In genomic region chr1:91317656-91318055, GRCm38 (mm10) we compare ENCODE assay signal across 18 mouse cellular contexts. TPM values are rescaled to one million over a fixed set of nuclear protein-coding genes. Genes with fewer than 3 reads are reported as not detected.
DNase-seq lines count a peak whose midpoint lies in the region; ATAC-seq and TF ChIP-seq lines count a peak whose summit lies in the region.
"Had no signal": no experiment of that assay in that cellular context is flagged by ENCODE, and none has a peak within 500 bp of the region (broad histone marks: within the 10 kb centered on the region; RNA-seq: fewer than 3 reads in every experiment).

No protein-coding gene starts in this region.

- no peak overlapping the region for H3K4me2 ChIP-seq in heart, embryonic 15.5 days
- H3K4me2 ChIP-seq in kidney, embryonic 15.5 days, result no peak overlapping the region
- H3K4me2 ChIP-seq in liver, postnatal 0 days (ENCODE audit: low read depth, low read length), result no peak overlapping the region
- H3K4me2 ChIP-seq: embryonic facial prominence, embryonic 13.5 days; forebrain, embryonic 13.5 days; hindbrain, embryonic 15.5 days had no signal

- H3K27me3 ChIP-seq in heart, embryonic 15.5 days, result no peaks in the 10 kb centered on the region
- peaks cover under 1% of the 10 kb centered on the region; the same call in 1 of the 2 replicates for H3K27me3 ChIP-seq in heart, embryonic 10.5 days (ENCODE audit: insufficient read depth, poor library complexity, severe bottlenecking)
- H3K27me3 ChIP-seq in kidney, adult 2 months (replicated peaks; ENCODE audit: control insufficient read depth, insufficient read depth, low read length), result no peaks in the 10 kb centered on the region
- no peaks in the 10 kb centered on the region for H3K27me3 ChIP-seq in kidney, embryonic 15.5 days
- no peaks in the 10 kb centered on the region for H3K27me3 ChIP-seq in liver, postnatal 0 days (ENCODE audit: insufficient read depth, low read length)
- H3K27me3 ChIP-seq: embryonic facial prominence, embryonic 13.5 days; forebrain, embryonic 13.5 days; hindbrain, embryonic 15.5 days had no signal

- TF ChIP-seq CTCF in kidney, adult 2 months (conservative IDR thresholded peaks at IDR 0.05; ENCODE audit: insufficient read depth, insufficient read length, low read depth, low read length), result no peak
- TF ChIP-seq CTCF in liver, postnatal 0 days (IDR thresholded peaks at IDR 0.05; ENCODE audit: low read depth), result no peak

- no peaks in the 10 kb centered on the region for H3K9me3 ChIP-seq in heart, embryonic 15.5 days (replicated peaks)
- no peaks in the 10 kb centered on the region for H3K9me3 ChIP-seq in heart, embryonic 10.5 days
- no peaks in the 10 kb centered on the region for H3K9me3 ChIP-seq in kidney, embryonic 15.5 days (replicated peaks)
- no peaks in the 10 kb centered on the region for H3K9me3 ChIP-seq in liver, postnatal 0 days (ENCODE audit: low read length)
- H3K9me3 ChIP-seq: embryonic facial prominence, embryonic 13.5 days; forebrain, embryonic 13.5 days; hindbrain, embryonic 15.5 days had no signal

- TF ChIP-seq POLR2A in kidney, adult 2 months (IDR thresholded peaks at IDR 0.05; ENCODE audit: low read depth, low read length), result no peak

- TF ChIP-seq EP300 in liver, postnatal 0 days (IDR thresholded peaks at IDR 0.05; ENCODE audit: low read depth), result no peak

- 0 out of 2 replicates have a peak overlapping the region, but pooled peaks have one; percentile 26 for H3K27ac ChIP-seq in heart, embryonic 15.5 days
- no peak overlapping the region for H3K27ac ChIP-seq in heart, embryonic 10.5 days
- H3K27ac ChIP-seq in kidney, adult 2 months (ENCODE audit: insufficient read depth, low read depth, low read length), result peak overlapping the region; percentile 51; the same call in 1 of the 2 replicates
- H3K27ac ChIP-seq in kidney, embryonic 15.5 days, result no peak overlapping the region
- H3K27ac ChIP-seq in liver, postnatal 0 days (ENCODE audit: low read depth), result no peak overlapping the region
- H3K27ac ChIP-seq: embryonic facial prominence, embryonic 13.5 days; forebrain, embryonic 13.5 days; heart, adult 2 months; hindbrain, embryonic 15.5 days had no signal

- no peak for ATAC-seq in heart, embryonic 15.5 days (replicated peaks; ENCODE audit: insufficient number of reproducible peaks, insufficient read depth, low FRiP score, low read depth)
- ATAC-seq in kidney, embryonic 15.5 days (replicated peaks; ENCODE audit: low FRiP score), result no peak
- 0 out of 2 replicates have a peak, but pooled peaks have one; percentile 35 for ATAC-seq in liver, postnatal 0 days
- ATAC-seq: forebrain, embryonic 13.5 days; forebrain, postnatal 0 days had no signal

- WGBS in heart, embryonic 15.5 days, result 69% methylated on average over 6 of the region's 6 CpGs
- WGBS in heart, embryonic 10.5 days, result 77% methylated on average over 6 of the region's 6 CpGs
- 35% methylated on average over 6 of the region's 6 CpGs for WGBS in kidney, adult 2 months
- WGBS in kidney, embryonic 15.5 days, result 80% methylated on average over 6 of the region's 6 CpGs
- 82% methylated on average over 6 of the region's 6 CpGs for WGBS in liver, postnatal 0 days (ENCODE audit: insufficient replicate concordance)

- no peak overlapping the region for H3K9ac ChIP-seq in heart, embryonic 15.5 days
- H3K9ac ChIP-seq in kidney, embryonic 15.5 days, result no peak overlapping the region
- no peak overlapping the region for H3K9ac ChIP-seq in liver, postnatal 0 days (replicated peaks)
- H3K9ac ChIP-seq: embryonic facial prominence, embryonic 13.5 days; forebrain, embryonic 13.5 days; forebrain, postnatal 0 days; hindbrain, embryonic 15.5 days had no signal

- H3K36me3 ChIP-seq in heart, embryonic 15.5 days, result no peaks in the 10 kb centered on the region
- H3K36me3 ChIP-seq in heart, embryonic 10.5 days, result peaks cover 4% of the 10 kb centered on the region; the same call in 1 of the 2 replicates
- H3K36me3 ChIP-seq in kidney, adult 2 months (ENCODE audit: control insufficient read depth, insufficient read depth, low read length), result peaks cover 1% of the 10 kb centered on the region; the same call in 1 of the 2 replicates
- no peaks in the 10 kb centered on the region for H3K36me3 ChIP-seq in kidney, embryonic 15.5 days
- peaks cover 21% of the 10 kb centered on the region for H3K36me3 ChIP-seq in liver, postnatal 0 days (replicated peaks; ENCODE audit: insufficient read depth, low read length)
- H3K36me3 ChIP-seq: embryonic facial prominence, embryonic 13.5 days had no signal

- no peak for DNase-seq in heart, embryonic 10.5 days (ENCODE audit: low spot score)
- peak; percentile 88 for DNase-seq in kidney, adult 2 months
- no peak for DNase-seq in liver, postnatal 0 days
- no peak for DNase-seq in liver
- no peak for DNase-seq in cerebellum, adult 9-11 months
- DNase-seq: adrenal gland, postnatal 10 days; cerebellum, adult 11-12 months; cerebellum, adult 9-10 months; cerebellum, postnatal 36 days; forebrain, postnatal 0 days; gastrocnemius, postnatal 14 days; heart, adult 2 months had no signal

- H3K4me3 ChIP-seq in heart, embryonic 15.5 days, result no peak overlapping the region
- no peak overlapping the region for H3K4me3 ChIP-seq in heart, embryonic 10.5 days
- H3K4me3 ChIP-seq in kidney, adult 2 months (ENCODE audit: insufficient read depth, low read depth, low read length), result no peak overlapping the region
- H3K4me3 ChIP-seq in kidney, embryonic 15.5 days (replicated peaks), result no peak overlapping the region
- no peak overlapping the region for H3K4me3 ChIP-seq in liver, postnatal 0 days (ENCODE audit: low read depth, low read length)
- H3K4me3 ChIP-seq: embryonic facial prominence, embryonic 13.5 days; forebrain, embryonic 13.5 days; heart, adult 2 months; hindbrain, embryonic 15.5 days had no signal

- H3K4me1 ChIP-seq in heart, embryonic 15.5 days (replicated peaks), result peaks cover 36% of the 10 kb centered on the region
- peaks cover 48% of the 10 kb centered on the region for H3K4me1 ChIP-seq in heart, embryonic 10.5 days
- H3K4me1 ChIP-seq in kidney, adult 2 months (ENCODE audit: control insufficient read depth, insufficient read depth, low read length), result peaks cover 3% of the 10 kb centered on the region; the same call in 1 of the 2 replicates
- H3K4me1 ChIP-seq in kidney, embryonic 15.5 days, result peaks cover 9% of the 10 kb centered on the region
- H3K4me1 ChIP-seq in liver, postnatal 0 days (ENCODE audit: insufficient read depth), result no peaks in the 10 kb centered on the region; the same call in 1 of the 2 replicates
- H3K4me1 ChIP-seq: hindbrain, embryonic 15.5 days had no signal

RNA-seq across cellular contexts. Expression of gene Espnl, which starts 4.2 kb away (rescaled TPM):
- polyA plus RNA-seq in heart, embryonic 15.5 days (2015; fragmentation: Nextera tagmentation; extraction: Ambion mirVana), result 0.03 and 0.08 TPM in 2 replicates
- 0.07 and 0.16 TPM in 2 replicates for polyA plus RNA-seq in heart, embryonic 10.5 days (2016; fragmentation: Nextera tagmentation; extraction: Ambion mirVana)
- 0.05 and 0.15 TPM in 2 replicates for polyA plus RNA-seq in kidney, adult 2 months (2012; rRNA removed)
- 0.06 and 0.10 TPM in 2 replicates for polyA plus RNA-seq in kidney, embryonic 15.5 days (2015; fragmentation: Nextera tagmentation; extraction: Ambion mirVana)
- 0.04 TPM in 1 of 2 replicates, not detected in the other for polyA plus RNA-seq in liver, postnatal 0 days (2015; fragmentation: Nextera tagmentation; extraction: Ambion mirVana)
- polyA plus RNA-seq: embryonic facial prominence, embryonic 13.5 days; forebrain, embryonic 13.5 days; heart, embryonic 14.5 days had no signal

RNA-seq across cellular contexts. Expression of gene Scly, which starts 19.5 kb away (rescaled TPM):
- 11.5 and 15.6 TPM in 2 replicates for polyA plus RNA-seq in heart, embryonic 15.5 days (2015; fragmentation: Nextera tagmentation; extraction: Ambion mirVana)
- 21.2 and 21.9 TPM in 2 replicates for polyA plus RNA-seq in heart, embryonic 10.5 days (2016; fragmentation: Nextera tagmentation; extraction: Ambion mirVana)
- 113 and 125 TPM in 2 replicates for polyA plus RNA-seq in kidney, adult 2 months (2012; rRNA removed)
- 21.7 and 22.2 TPM in 2 replicates for polyA plus RNA-seq in kidney, embryonic 15.5 days (2015; fragmentation: Nextera tagmentation; extraction: Ambion mirVana)
- polyA plus RNA-seq in liver, postnatal 0 days (2015; fragmentation: Nextera tagmentation; extraction: Ambion mirVana), result 26.3 and 26.5 TPM in 2 replicates

RNA-seq across cellular contexts. Expression of gene Klhl30, which starts 33.2 kb away (rescaled TPM):
- polyA plus RNA-seq in heart, embryonic 15.5 days (2015; fragmentation: Nextera tagmentation; extraction: Ambion mirVana), result 47.7 and 50.5 TPM in 2 replicates
- polyA plus RNA-seq in heart, embryonic 10.5 days (2016; fragmentation: Nextera tagmentation; extraction: Ambion mirVana), result 33.1 and 51.1 TPM in 2 replicates
- 1.0 and 1.5 TPM in 2 replicates for polyA plus RNA-seq in kidney, adult 2 months (2012; rRNA removed)
- polyA plus RNA-seq in kidney, embryonic 15.5 days (2015; fragmentation: Nextera tagmentation; extraction: Ambion mirVana), result 0.53 and 0.73 TPM in 2 replicates
- polyA plus RNA-seq in liver, postnatal 0 days (2015; fragmentation: Nextera tagmentation; extraction: Ambion mirVana), result 0.06 and 0.12 TPM in 2 replicates
- polyA plus RNA-seq: forebrain, embryonic 13.5 days had no signal

RNA-seq across cellular contexts. Expression of gene Erfe, which starts 48.6 kb away (rescaled TPM):
- 0.78 and 1.5 TPM in 2 replicates for polyA plus RNA-seq in heart, embryonic 15.5 days (2015; fragmentation: Nextera tagmentation; extraction: Ambion mirVana)
- 2.2 TPM in 2 replicates for polyA plus RNA-seq in heart, embryonic 10.5 days (2016; fragmentation: Nextera tagmentation; extraction: Ambion mirVana)
- 0.14 and 0.19 TPM in 2 replicates for polyA plus RNA-seq in kidney, adult 2 months (2012; rRNA removed)
- polyA plus RNA-seq in kidney, embryonic 15.5 days (2015; fragmentation: Nextera tagmentation; extraction: Ambion mirVana), result 1.9 and 2.0 TPM in 2 replicates
- polyA plus RNA-seq in liver, postnatal 0 days (2015; fragmentation: Nextera tagmentation; extraction: Ambion mirVana), result 0.95 and 1.3 TPM in 2 replicates

Comparison
In these comparisons a context has a peak if more than half of its experiments do, and no peak if none do; other contexts are left out.
1. H3K27ac ChIP-seq: peak in heart, embryonic 15.5 days (single experiment) and kidney, adult 2 months (single experiment); none in heart, embryonic 10.5 days (single experiment), kidney, embryonic 15.5 days (single experiment) and liver, postnatal 0 days (single experiment).
2. RNA of gene Klhl30, which starts 33.2 kb away (polyA plus RNA-seq): 47.7 to 50.5 TPM in heart, embryonic 15.5 days and 33.1 to 51.1 TPM in heart, embryonic 10.5 days; 1.0 to 1.5 TPM in kidney, adult 2 months, 0.53 to 0.73 TPM in kidney, embryonic 15.5 days and 0.06 to 0.12 TPM in liver, postnatal 0 days; every median in the first group is over 10 times any median in the second.